Mouse (Mus musculus) right cerebral cortex, postnatal 36 days (tissue): ENCODE results near the gene Maml3.
A peak's percentile ranks its signal among the peaks of the same experiment; 100 is the strongest.

Source experiments
- DNase-seq, 2 experiments: peaks; one replicate each; pipeline ENCODE4 v3.0.0; 2022; ENCODE audit warnings: low spot score in 2 of 2, mixed read lengths in 1 of 2

Maml3 gene

DNA sequence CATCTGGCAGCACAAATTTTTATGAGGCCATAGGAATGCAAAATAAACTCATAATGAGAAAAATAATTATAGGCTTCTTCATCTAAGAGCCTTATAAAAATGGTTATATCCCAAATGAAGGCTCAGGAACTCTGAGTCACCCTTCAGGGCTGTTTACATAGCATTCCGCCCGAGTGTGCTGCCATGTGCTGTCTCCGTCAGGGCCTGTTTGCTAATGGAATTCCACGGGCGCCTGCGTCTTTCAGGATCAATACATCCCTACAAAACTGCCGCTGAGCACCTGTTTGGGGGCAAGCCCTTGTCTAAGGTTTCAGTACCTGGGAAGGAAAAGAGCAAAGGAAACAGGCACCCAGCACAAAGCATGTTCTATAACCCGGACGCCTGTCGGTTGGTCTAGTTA lies 279.3 kb downstream of the Maml3 start:
- DNase-seq, result no peak

DNA sequence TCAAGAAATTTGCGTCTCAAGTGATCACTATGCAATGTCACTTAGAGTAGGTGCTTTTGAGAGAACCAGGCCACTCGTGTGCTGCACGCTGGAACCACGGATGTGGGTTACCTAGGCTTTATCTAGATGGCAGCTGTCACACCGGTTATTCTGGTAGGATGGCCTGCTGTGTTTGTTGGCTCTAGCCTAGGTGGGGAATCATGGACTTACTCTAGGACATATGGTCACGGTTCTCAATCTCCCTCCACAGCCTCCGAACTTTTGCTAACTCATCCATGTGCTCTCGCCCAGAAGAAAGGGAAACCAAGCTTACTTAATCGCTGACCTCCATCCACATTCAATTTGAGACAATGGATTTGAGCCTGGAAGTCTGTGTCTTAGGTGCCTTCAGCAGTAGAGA lies 280.4 kb downstream of the Maml3 start:
- DNase-seq, result no peak

DNA sequence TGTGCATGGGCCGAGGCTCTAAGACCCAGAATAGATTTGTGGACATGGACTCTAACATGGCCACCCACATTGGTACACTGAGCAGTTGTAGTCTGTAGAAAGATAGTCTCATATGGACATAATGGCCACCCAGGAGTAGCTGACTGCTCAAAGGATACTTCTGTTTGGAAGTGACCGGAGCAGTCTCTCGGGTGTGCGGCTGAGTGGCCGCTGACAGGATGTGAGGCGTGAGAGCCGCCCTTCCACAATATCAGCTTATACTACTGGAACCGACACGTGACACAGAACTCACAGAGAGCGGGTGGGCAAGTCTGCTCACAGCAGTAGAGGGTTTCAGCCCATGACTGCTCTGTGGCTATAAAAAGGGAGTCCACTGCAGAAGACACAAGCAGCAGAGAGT lies 283.3 kb downstream of the Maml3 start:
- DNase-seq, result no peak

DNA sequence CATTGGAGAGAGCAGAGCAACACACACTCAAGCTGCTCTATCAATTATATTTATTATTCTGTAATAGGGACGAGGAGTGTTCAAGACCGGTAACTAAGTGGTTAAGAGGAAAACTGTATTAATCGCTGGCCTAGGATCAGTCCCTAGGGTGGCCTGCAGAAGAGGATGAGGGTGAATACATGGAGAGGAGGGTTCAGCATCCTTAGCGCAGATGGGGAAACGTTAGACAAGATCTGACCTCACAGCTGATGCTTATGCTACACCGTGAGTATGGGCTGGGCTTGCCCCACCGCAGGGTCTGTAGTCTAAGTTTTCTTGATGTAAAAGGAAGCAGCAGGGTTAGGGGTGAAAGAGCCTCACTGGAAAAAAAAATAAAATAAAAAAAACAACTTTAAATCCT lies 285.8 kb downstream of the Maml3 start:
- DNase-seq, result no peak

DNA sequence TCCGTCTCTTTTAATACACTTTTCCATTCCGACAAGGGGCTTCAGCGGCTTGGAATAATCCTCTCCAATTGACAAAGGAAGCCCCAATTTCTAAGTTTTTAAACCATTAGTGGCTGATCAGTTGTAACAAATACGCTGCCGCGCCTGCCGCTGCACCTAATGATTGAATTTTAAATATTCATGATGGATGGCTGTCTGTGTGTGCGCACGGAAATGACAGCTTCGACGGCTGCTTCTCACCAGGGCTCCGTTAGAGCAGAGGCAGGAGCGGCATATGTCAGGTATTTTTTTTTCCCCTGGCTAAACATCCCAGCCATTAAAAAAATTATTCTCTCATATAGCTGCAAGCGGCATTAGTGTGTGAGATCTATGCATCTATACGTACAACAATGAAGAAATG lies 287.0 kb downstream of the Maml3 start:
- DNase-seq, result no peak

DNA sequence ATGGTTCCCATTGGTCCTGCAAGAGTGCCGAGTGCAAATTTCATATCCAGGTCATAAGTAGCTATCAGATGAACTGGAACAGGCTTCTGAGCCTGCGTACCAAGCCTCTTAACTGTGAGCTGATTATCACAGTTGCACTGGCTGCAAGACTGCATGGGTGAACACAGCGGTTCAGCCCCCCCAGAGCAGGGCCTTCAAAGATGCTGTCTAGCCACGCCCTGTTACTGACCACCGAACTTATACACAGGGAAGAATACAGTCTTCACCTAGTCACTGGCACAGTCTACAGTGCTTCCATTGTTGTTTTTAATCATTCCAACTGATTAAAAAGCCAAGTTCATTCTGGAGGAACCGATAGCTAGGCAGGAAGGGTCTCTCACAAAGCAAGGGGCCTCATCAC lies 287.5 kb downstream of the Maml3 start:
- DNase-seq, result no peak

DNA sequence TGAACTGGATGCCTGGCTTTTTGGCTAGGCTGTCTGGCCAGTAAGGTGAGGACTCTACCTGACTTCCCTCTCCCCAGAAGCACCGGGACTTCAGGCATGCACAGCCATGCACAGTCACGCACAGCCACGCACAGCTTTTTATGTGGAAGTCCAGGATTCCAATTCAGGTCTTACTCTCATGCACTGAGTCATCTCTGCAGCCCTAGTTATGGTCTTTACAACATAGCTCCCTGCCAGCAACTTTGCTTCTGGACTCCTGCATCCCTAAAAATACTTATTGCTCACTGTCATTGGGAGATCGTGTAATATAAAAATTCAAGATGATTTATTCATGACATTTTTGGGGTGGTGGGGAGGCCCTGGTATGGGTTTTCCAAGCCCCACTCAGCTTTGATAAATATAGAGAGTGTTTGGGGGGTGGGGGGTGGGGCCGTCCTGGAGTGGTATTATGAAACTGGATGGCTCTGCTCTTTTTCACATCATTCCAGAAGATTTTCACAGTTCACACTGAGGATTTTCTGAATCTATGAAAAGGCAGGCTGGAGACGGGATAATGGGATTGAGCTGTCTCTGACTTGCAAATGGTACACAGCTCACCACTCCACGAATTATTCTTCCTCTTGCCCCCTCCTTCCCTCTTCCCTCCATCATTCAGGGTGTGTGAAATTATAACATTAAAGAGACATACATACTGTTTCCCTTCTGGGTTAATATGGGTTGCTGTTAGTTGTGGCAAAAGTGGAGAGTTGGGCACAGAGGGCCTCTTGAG lies 288.2 kb downstream of the Maml3 start:
- DNase-seq, result no peak

DNA sequence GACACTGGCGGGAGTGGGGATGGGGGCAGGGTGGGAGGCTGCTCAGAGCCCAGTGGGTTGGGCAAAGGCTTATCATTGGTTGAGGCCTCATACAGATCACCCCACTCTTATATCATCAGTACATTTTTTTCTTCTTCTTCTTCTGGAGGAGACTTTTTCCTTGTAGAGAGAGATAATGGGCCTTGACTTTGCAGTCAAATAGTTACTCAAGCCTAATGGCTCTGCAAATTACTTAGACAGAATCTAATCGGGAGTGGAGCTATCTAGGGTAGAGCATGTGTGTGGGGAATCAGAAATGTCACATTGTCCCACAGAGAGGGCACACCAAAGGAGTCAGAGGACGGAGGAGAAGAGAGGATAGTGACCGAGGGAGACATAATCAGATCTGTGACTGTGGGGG lies 290.8 kb downstream of the Maml3 start:
- DNase-seq, result no peak

DNA sequence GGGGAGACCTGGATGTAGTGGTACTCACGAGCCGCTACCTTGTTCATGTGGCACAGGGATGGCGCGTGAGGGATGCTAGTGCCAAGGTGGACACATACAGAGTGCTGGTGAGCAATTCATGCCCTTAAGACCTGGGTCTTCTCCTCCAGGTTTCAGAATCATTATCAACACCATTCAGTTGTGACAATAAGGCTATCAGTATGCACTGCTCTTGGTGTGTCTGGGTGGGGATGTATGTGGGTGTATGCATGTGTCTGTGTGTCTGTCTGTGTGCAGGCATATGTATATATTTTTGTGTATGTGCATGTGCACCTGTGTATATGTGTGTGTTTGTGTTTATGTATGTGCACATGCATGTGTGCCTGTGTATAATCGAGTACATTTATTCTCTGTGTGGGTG lies 291.7 kb downstream of the Maml3 start:
- DNase-seq, result no peak

DNA sequence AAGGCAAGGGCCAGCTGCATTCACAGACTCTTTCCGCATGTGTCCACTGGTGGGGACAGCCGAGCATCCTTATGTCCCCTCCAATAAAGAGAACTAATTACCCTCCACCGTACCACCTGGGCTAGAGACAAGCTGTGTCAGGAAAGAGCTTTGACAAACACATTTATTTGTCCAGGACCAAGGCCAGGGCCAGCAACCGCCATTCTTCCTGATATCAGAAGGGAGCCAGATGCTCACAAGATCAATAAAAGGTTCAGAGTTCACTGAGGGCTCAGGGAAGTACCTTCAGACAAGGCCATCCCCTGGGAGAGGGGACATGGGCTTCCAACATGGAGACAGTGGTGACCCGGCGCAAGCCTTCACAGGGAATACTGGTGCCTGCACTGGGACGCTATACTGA lies 294.1 kb downstream of the Maml3 start:
- no peak for DNase-seq

DNA sequence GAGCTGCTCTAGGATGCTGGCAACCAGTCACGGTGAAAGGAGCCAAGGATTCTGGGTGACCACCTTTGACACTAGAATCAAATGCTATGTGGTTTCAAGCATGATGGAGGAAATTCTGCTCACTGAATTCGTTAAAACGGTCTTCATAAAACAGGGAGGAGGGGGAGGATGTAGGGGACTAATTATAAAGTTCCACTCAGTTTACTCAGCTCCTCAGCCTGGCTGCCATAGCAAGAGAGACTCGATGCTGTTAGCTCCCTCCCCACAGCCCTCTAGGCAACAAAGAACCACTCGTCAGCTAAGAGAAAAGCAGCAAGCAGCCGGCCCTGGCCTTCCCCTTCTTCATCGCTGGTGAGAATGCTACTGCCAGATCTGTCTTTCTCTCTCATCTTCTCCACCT lies 295.1 kb downstream of the Maml3 start:
- no peak for DNase-seq

DNA sequence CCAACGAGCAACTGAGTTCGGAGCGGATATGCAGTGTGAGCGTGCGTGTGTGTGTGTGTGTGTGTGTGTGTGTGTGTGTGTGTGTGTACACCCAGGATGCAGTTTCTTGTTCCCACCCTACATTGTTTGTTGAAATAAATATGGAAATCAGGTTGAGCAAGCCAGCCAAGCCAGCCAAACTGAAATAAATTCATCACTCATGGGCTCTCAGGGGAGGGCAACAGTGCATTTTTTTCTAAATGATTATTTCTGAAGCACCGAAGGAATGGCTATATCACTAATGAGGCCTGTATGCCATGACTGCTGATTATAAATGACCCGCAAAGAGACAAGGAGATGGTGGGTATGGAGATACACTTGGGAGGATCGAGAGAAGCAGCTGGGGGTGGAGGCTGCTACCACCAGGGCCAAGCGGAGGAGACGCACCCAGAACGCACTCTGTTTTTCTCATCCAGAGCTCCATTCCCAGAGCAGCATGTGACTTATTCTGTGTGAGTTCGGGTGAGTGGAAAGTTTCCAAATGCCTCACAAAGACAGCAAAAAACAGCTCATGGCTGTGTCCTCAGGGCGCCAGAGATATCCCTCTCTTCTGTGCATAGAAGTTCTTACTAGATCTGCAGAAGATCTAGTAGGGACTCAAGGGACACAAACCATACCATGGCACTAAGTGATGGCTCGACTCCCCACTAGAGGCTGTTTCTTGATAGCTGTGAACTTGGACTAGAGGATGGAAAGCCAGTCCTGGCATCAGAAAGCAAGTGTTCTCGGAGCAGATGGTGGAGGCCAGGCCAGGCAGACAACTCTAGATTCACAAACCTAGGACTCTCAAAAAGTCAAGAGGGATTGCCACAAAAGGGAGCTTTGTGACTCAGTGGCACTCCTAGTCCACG lies 296.6 kb downstream of the Maml3 start:
- DNase-seq, result no peak

DNA sequence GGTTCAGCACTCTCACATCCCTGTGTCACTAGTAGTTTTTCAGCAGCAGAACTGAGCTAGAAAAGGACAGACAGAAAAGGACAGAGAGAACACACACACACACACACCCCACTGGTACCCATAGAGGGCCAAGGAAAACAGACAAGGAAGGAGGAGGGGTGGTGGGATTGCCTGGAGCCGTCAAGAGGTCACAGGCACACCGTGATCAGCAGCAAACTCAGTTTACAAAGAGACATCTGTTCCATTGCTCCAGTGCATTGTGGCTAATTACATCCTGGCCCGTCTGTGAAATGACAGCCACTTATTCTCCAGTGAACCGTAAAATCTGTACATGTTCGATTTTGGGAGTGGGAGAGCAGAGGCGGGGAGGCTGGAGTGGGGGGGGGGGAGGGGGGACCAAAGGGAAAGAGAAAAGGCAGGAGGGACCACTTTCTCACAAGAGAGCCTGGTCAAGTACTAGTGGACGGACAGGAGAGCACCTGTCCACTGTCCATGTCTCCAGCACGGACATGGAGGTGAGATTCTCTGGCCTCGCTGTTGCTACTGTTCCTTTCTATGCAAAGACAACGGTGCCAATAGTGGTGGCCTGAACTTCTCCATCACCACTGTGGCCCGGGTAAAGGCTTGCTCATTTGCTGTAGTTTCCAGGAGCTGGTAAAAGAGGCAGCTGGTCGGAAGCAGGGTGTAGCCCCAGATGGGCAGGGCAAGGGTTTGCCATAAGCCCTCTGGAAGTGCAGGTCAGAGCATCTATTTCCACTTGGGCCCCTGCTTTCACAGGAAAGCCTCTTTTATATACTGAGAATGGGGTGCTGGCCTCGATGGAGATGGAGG lies 299.2 kb downstream of the Maml3 start:
- DNase-seq, result no peak

DNA sequence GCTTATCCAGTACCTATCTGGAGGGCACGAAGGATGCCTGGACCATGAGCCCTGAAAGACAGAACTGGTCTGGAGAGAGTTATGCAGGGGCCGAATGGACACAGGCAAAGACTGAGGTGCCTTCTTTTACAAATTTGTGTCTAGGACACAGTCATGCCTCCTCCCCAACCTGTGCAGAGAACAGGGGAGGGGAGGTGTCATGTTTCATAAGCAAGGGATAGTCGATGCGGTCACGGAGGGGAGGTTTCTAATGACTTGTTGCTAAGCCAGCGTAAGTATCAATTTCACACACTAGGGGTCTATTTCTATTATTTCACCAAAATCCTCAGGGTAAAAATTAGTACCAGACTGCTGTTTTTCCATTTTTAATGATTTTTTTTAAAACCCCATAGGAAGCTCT lies 301.0 kb downstream of the Maml3 start:
- DNase-seq, result no peak

DNA sequence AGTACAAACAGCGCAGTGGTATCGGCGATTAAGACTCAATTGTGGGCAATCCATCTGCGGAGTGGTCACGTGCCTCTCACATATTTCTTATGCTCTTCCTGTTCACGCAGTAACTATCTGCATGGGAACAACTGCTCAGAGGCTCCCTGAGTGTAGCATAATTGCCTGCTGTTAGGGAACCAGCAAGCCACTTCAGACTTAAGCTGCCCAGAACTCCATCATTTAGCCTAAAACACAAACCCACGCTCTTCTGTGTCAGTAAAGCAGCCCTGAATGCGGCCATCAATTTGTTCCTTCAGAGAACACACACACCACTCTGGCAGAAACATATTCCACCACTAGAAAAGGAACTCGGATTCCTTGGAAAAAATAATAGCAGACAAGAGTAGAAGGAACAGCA lies 305.2 kb downstream of the Maml3 start:
- DNase-seq, result no peak

DNA sequence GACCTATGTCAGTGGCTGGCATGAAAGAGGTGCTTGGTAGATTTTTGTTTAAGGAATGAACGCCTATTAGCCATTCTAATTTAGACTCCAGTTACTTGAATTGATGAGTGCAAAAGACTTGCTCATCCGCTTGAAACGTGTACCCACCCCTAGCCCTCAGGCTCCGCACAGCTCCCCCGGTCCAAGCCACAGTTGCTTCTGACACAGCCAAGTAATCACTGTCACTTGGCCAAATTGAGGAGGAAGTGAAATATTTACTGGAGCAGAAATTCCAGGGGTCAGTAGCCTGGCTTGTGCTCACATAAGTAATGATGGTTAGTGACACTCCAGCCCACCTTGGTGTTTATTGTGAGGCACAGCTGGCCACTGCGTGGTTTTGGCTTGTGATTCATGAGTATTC lies 308.0 kb downstream of the Maml3 start:
- DNase-seq, result no peak

DNA sequence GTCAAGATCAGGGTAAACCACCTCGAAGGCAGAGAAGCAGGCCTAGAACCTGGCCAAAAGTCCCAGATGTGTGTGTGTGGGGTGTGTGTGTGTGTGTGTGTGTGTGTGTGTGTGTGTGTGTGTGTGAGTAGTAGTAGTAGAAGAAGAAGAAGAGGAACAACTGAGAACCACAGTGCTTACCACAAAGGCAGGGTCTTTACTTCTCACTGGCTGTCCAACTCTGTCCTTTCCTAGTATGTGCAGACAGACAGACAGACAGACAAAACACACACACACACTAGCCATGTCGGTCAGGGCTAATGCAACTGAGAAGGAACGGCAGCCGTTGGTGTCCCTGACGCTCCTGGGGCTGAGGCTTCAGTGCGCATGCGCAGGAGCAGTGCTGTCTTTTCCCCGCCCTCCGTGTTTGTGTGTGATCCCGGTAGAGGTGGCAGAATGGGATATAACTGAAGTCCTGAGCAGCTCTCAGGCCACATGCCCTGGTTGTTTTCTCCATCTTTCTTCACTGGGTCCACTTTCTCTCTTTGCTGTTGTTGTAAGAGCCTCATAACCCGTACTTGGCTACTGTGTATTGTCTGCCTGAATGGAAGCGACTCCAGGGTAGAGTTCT lies 308.6 kb downstream of the Maml3 start:
- DNase-seq, result no peak

DNA sequence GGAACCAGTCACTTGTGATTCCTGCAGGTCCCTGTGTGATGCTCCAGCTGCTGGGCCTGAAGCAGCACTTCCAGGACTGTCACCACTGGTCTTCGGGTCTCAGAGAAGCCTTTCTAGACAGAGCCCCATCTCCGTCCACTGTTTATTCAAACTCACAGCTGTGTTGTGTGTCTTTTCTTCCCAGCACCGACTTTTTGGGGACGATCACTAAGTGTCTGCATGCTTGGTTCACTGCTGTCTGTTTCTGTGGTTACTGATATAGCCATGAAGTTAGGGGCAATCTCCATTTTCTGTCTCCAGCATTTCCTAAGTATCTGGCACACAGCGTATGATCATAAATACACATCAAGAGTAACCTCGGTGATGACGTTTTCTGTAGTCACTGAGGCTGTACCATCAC lies 313.3 kb downstream of the Maml3 start:
- no peak for DNase-seq

DNA sequence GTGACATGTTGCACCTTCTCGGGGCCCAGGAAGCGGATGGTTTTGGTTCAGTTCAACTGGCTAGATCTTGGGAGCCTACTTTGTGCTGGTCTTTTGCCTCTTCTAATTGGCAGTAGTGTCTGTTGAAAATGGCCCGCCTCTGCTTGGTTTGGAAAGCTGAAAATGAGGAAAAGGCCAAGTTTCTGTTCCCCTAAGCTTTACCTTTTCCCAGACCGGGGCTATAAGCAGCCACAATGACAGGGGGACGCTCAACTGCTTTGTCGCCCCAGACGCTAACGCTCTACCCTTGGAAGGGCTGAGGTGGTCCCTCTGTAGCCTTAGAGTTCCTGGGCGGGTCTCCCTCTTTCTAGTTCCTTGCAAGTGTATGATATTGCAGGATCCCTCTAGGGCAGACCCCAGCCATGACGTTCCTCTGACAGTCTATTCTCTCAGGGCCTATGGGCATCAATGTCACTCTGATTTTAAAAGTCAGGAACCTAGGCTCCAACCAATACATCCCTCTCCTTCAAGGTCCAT lies 315.4 kb downstream of the Maml3 start:
- no peak for DNase-seq

DNA sequence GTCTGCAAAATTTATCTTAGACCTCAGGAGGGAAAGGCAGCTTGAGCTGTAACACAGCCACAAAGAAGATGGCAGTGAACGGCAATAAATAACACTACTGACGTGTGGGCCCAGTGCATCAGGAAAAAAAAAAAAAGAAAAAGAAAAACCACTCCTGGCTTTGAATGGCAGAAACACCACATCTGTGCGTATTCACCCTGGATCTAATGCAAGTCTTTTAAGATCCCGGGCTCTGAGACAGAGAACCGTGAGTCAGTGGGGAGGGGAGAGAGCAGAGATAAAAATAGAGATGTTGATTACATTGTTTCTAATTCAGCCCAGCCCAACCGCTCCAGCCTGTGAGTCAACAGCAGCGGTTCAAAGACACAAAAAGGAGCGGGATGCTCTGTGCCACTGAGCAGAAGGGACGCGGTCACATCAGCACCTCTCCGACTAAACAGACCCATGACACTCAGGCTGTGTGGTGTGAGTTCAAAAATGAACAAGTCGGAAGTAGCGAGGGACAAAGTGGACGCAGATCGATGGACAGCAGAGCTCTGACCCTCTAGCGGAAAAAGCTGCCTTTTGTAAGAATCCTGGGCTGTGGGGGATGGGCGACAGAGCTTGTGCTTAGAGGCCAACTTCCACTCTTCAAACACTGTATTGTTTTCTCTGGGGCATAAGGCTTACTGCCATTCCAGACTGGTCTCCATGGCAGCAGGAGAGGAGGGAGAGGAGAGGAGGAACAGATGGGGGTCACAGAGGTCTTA lies 316.1 kb downstream of the Maml3 start:
- peak; percentile 37 to 45 for DNase-seq

DNA sequence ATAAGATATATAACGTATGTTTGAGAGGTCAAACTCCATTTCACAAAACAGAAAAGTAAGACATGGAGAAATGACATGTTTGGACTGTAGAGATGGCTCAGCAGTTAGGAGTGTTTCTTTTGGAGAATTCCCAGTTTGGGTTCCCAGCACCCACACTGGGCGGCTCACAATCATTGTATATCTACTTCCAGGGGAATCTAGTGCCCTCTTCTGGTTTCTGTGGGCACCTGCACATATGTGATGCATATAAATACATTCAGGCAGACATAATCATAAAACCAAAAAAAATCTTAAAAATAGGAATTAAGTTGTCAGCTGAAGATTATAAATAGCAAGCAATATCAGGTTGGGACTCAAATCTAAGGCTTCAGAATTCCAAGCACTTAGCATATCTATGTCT lies 316.9 kb downstream of the Maml3 start:
- DNase-seq, result no peak
